Mouse (Mus musculus) limb, embryonic 10.5 days (tissue): ENCODE measurements around the gene Barx2. TPM values are rescaled to one million over a fixed set of nuclear protein-coding genes. Genes with fewer than 3 reads are reported as not detected.
A peak's percentile ranks its signal among the peaks of the same experiment; 100 is the strongest.

Experiments used
- DNase-seq: peaks from one replicate; pipeline ENCODE4 v3.0.0-alpha.2; 2017; ENCODE audit warnings: low spot score
- H3K27ac ChIP-seq: fragments of 300-500 bp; sonication (generic); 2 replicates; pipeline ENCODE4 v1.5.1; 2016; ENCODE audit warnings: mild to moderate bottlenecking
- H3K27me3 ChIP-seq: fragments of 300-500 bp; sonication (generic); 2 replicates; pipeline ENCODE4 v1.6.1; 2016; ENCODE audit warnings: low read depth, mild to moderate bottlenecking; ENCODE audit not compliant: poor library complexity, severe bottlenecking
- H3K36me3 ChIP-seq: fragments of 300-500 bp; sonication (generic); 2 replicates; pipeline ENCODE4 v1.6.1; 2016; ENCODE audit warnings: mild to moderate bottlenecking, moderate library complexity
- H3K4me1 ChIP-seq: fragments of 300-500 bp; sonication (generic); 2 replicates; pipeline ENCODE4 v1.6.1; 2016
- H3K4me3 ChIP-seq: fragments of 300-500 bp; sonication (generic); 2 replicates; pipeline ENCODE4 v1.5.1; 2016; ENCODE audit warnings: mild to moderate bottlenecking, moderate library complexity
- H3K9me3 ChIP-seq: fragments of 300-500 bp; sonication (generic); replicated peaks from 2 replicates; pipeline ENCODE4 v1.6.1; 2016; ENCODE audit warnings: mild to moderate bottlenecking
- WGBS: fragments of 180-500 bp; shearing (Covaris S2); methylation state at CpG from one replicate; pipeline ENCODE4 v1.1.7; 2016; 5-methylcytosine and 5-hydroxymethylcytosine counted together
- polyA plus RNA-seq: library from polyadenylated mRNA; unstranded; fragments of >200 nt; fragmentation: Nextera tagmentation; extraction: Ambion mirVana; gene quantifications from 2 replicates; pipeline ENCODE4 v1.2.1, GENCODE M21; 2016

Gene Barx2
- polyA plus RNA-seq, 1 experiment from 2014 or later = 0.71 TPM

GRCm38 (mm10) chr9:31874236-31874635 lies 39.0 kb downstream of the Barx2 start:
- Histone ChIP-seq H3K36me3 (no peaks in the 10 kb centered on the region), H3K4me3 (no peak overlapping the region), H3K4me1 (peaks cover 15% of the 10 kb centered on the region), H3K27me3 (no peaks in the 10 kb centered on the region), H3K27ac (no peak overlapping the region), H3K9me3 (no peaks in the 10 kb centered on the region)
- 92% methylated on average over 3 of the region's 3 CpGs for WGBS
- DNase-seq = no peak

- Histone ChIP-seq H3K27me3 (no peaks in the 10 kb centered on the region), H3K36me3 (no peaks in the 10 kb centered on the region), H3K4me3 (no peak overlapping the region), H3K27ac (no peak overlapping the region), H3K9me3 (no peaks in the 10 kb centered on the region), H3K4me1 (peaks cover 16% of the 10 kb centered on the region)
- no peak for DNase-seq
- 34% methylated on average over 4 of the region's 4 CpGs for WGBS
Measured at GRCm38 (mm10) chr9:31871410-31871809, 41.9 kb downstream of the Barx2 start.

- Histone ChIP-seq H3K4me3 (no peak overlapping the region), H3K36me3 (no peaks in the 10 kb centered on the region), H3K27me3 (no peaks in the 10 kb centered on the region), H3K27ac (no peak overlapping the region), H3K4me1 (peaks cover 16% of the 10 kb centered on the region), H3K9me3 (no peaks in the 10 kb centered on the region)
- DNase-seq = no peak
- 89% methylated on average over 2 of the region's 2 CpGs for WGBS
Measured at GRCm38 (mm10) chr9:31868823-31869460, 44.3 kb downstream of the Barx2 start.

- DNase-seq = no peak
- Histone ChIP-seq H3K36me3 (no peaks in the 10 kb centered on the region), H3K9me3 (no peaks in the 10 kb centered on the region), H3K4me3 (no peak overlapping the region), H3K4me1 (peaks cover 2% of the 10 kb centered on the region), H3K27ac (no peak overlapping the region), H3K27me3 (peaks cover 11% of the 10 kb centered on the region; the same call in 1 of the 2 replicates)
- WGBS = 90% methylated on average over 6 of the region's 6 CpGs
Measured at GRCm38 (mm10) chr9:31863830-31864229, 49.4 kb downstream of the Barx2 start.

GRCm38 (mm10) chr9:31859446-31859845 lies 53.8 kb downstream of the Barx2 start:
- 58% methylated on average over 5 of the region's 5 CpGs for WGBS
- no peak overlapping the region for H3K27ac ChIP-seq
- no peaks in the 10 kb centered on the region for H3K36me3 ChIP-seq
- peaks cover 23% of the 10 kb centered on the region for H3K4me1 ChIP-seq
- no peaks in the 10 kb centered on the region for H3K9me3 ChIP-seq
- peaks cover 32% of the 10 kb centered on the region for H3K27me3 ChIP-seq
- no peak for DNase-seq
- H3K4me3 ChIP-seq = no peak overlapping the region

- Histone ChIP-seq H3K27ac (no peak overlapping the region), H3K4me1 (peaks cover 23% of the 10 kb centered on the region)
Measured at GRCm38 (mm10) chr9:31858720-31859340, 54.4 kb downstream of the Barx2 start.

GRCm38 (mm10) chr9:31857512-31857911 lies 55.8 kb downstream of the Barx2 start:
- H3K4me1 ChIP-seq = peaks cover 23% of the 10 kb centered on the region
- H3K4me3 ChIP-seq = no peak overlapping the region
- H3K9me3 ChIP-seq = no peaks in the 10 kb centered on the region
- H3K27me3 ChIP-seq = peaks cover 32% of the 10 kb centered on the region
- H3K27ac ChIP-seq = no peak overlapping the region
- DNase-seq = no peak
- WGBS = 78% methylated on average over 1 of the region's 1 CpGs
- H3K36me3 ChIP-seq = no peaks in the 10 kb centered on the region

More at GRCm38 (mm10) chr9:31858720-31859340, 54.4 kb downstream of the Barx2 start:
- H3K36me3 ChIP-seq = no peaks in the 10 kb centered on the region
- no peaks in the 10 kb centered on the region for H3K9me3 ChIP-seq
- H3K27me3 ChIP-seq = peaks cover 32% of the 10 kb centered on the region
- 8% methylated on average over 20 of the region's 20 CpGs for WGBS
- peak; percentile 74 for DNase-seq
- H3K4me3 ChIP-seq = peak overlapping the region; percentile 28

- H3K27me3 ChIP-seq = peaks cover 32% of the 10 kb centered on the region
Measured at GRCm38 (mm10) chr9:31856437-31856836, 56.8 kb downstream of the Barx2 start.

GRCm38 (mm10) chr9:31855668-31856067 lies 57.6 kb downstream of the Barx2 start:
- no peaks in the 10 kb centered on the region for H3K36me3 ChIP-seq
- peaks cover 28% of the 10 kb centered on the region for H3K4me1 ChIP-seq
- DNase-seq = no peak
- H3K9me3 ChIP-seq = no peaks in the 10 kb centered on the region
- no peak overlapping the region for H3K27ac ChIP-seq
- H3K27me3 ChIP-seq = peaks cover 32% of the 10 kb centered on the region
- WGBS = 78% methylated on average over 6 of the region's 6 CpGs
- no peak overlapping the region for H3K4me3 ChIP-seq

More at GRCm38 (mm10) chr9:31856437-31856836, 56.8 kb downstream of the Barx2 start:
- H3K9me3 ChIP-seq = no peaks in the 10 kb centered on the region
- 43% methylated on average over 8 of the region's 8 CpGs for WGBS
- peaks cover 28% of the 10 kb centered on the region for H3K4me1 ChIP-seq
- no peak for DNase-seq
- H3K4me3 ChIP-seq = no peak overlapping the region
- H3K27ac ChIP-seq = no peak overlapping the region
- no peaks in the 10 kb centered on the region for H3K36me3 ChIP-seq

GRCm38 (mm10) chr9:31851710-31852109 lies 61.6 kb downstream of the Barx2 start:
- Histone ChIP-seq H3K4me3 (no peak overlapping the region), H3K9me3 (no peaks in the 10 kb centered on the region), H3K27me3 (peaks cover 4% of the 10 kb centered on the region; the same call in 1 of the 2 replicates), H3K4me1 (peaks cover 20% of the 10 kb centered on the region), H3K27ac (no peak overlapping the region), H3K36me3 (no peaks in the 10 kb centered on the region)
- 76% methylated on average over 8 of the region's 8 CpGs for WGBS
- no peak for DNase-seq

GRCm38 (mm10) chr9:31850706-31851105 lies 62.6 kb downstream of the Barx2 start:
- Histone ChIP-seq H3K27me3 (peaks cover 1% of the 10 kb centered on the region; the same call in 1 of the 2 replicates), H3K9me3 (no peaks in the 10 kb centered on the region), H3K27ac (no peak overlapping the region), H3K4me1 (peaks cover 11% of the 10 kb centered on the region), H3K4me3 (no peak overlapping the region), H3K36me3 (no peaks in the 10 kb centered on the region)
- WGBS = 87% methylated on average over 4 of the region's 4 CpGs
- no peak for DNase-seq

GRCm38 (mm10) chr9:31849387-31849786 lies 63.9 kb downstream of the Barx2 start:
- Histone ChIP-seq H3K9me3 (no peaks in the 10 kb centered on the region), H3K4me1 (peaks cover 9% of the 10 kb centered on the region), H3K27ac (no peak overlapping the region), H3K27me3 (no peaks in the 10 kb centered on the region), H3K36me3 (no peaks in the 10 kb centered on the region), H3K4me3 (no peak overlapping the region)
- DNase-seq = no peak
- 77% methylated on average over 7 of the region's 7 CpGs for WGBS

- no peak overlapping the region for H3K4me3 ChIP-seq
- no peaks in the 10 kb centered on the region for H3K9me3 ChIP-seq
- H3K27me3 ChIP-seq = no peaks in the 10 kb centered on the region
- DNase-seq = no peak
- WGBS = 83% methylated on average over 5 of the region's 5 CpGs
- H3K4me1 ChIP-seq = peaks cover 32% of the 10 kb centered on the region
- H3K27ac ChIP-seq = 0 out of 2 replicates have a peak overlapping the region, but pooled peaks have one; percentile 19
- no peaks in the 10 kb centered on the region for H3K36me3 ChIP-seq
Measured at GRCm38 (mm10) chr9:31844614-31845013, 68.6 kb downstream of the Barx2 start.
